Mouse (Mus musculus) spleen, postnatal 36 days (tissue): ENCODE measurements around the gene P4ha1.
A peak's percentile ranks its signal among the peaks of the same experiment; 100 is the strongest.
"Not testable (repeated sequence)": the region's sequence is repeated elsewhere in the genome, so short reads cannot be mapped to it uniquely, and the experiment has no call there.

Source experiments
- DNase-seq, 2 experiments: peaks; one replicate each; pipeline ENCODE4 v3.0.0; 2022; ENCODE audit warnings: low spot score in 2 of 2, mixed read lengths in 1 of 2

Gene P4ha1

GRCm38 (mm10) chr10:59323100-59323487 is at the start of gene P4ha1:
Gene P4ha1 (plus strand): TSS chr10:59323296.
- peak; percentile 98 to 99 for DNase-seq

GRCm38 (mm10) chr10:59275745-59276144 is 47.4 kb upstream of the P4ha1 start:
- no peak for DNase-seq

GRCm38 (mm10) chr10:59277116-59277515 is 46.0 kb upstream of the P4ha1 start:
- no peak for DNase-seq

GRCm38 (mm10) chr10:59277729-59278475 is 45.2 kb upstream of the P4ha1 start:
- no peak for DNase-seq

GRCm38 (mm10) chr10:59283164-59283563 is 39.9 kb upstream of the P4ha1 start:
- DNase-seq = no peak

GRCm38 (mm10) chr10:59283749-59284148 is 39.3 kb upstream of the P4ha1 start:
- DNase-seq = no peak

- DNase-seq = no peak
These were observed 37.6 kb upstream of the P4ha1 start for GRCm38 (mm10) chr10:59285530-59285929.

- no peak for DNase-seq
These were observed 35.8 kb upstream of the P4ha1 start for GRCm38 (mm10) chr10:59287251-59287650.

GRCm38 (mm10) chr10:59287662-59288061 is 35.4 kb upstream of the P4ha1 start:
- DNase-seq = no peak

GRCm38 (mm10) chr10:59289062-59289461 is 34.0 kb upstream of the P4ha1 start:
- no peak for DNase-seq

- DNase-seq = no peak
These were observed 31.6 kb upstream of the P4ha1 start for GRCm38 (mm10) chr10:59291536-59291935.

GRCm38 (mm10) chr10:59292079-59292478 is 31.0 kb upstream of the P4ha1 start:
- no peak for DNase-seq

GRCm38 (mm10) chr10:59292558-59292957 is 30.5 kb upstream of the P4ha1 start:
- peak; percentile 43 to 64 for DNase-seq

- DNase-seq = peak; percentile 57 to 59
These were observed 27.8 kb upstream of the P4ha1 start for GRCm38 (mm10) chr10:59295241-59295811.

GRCm38 (mm10) chr10:59296261-59296660 is 26.8 kb upstream of the P4ha1 start:
- DNase-seq = peak; percentile 51 to 55

- not testable (repeated sequence) for DNase-seq
These were observed 20.4 kb upstream of the P4ha1 start for GRCm38 (mm10) chr10:59302671-59303070.

- no peak for DNase-seq
These were observed 13.9 kb upstream of the P4ha1 start for GRCm38 (mm10) chr10:59308993-59309715.

- no peak for DNase-seq
These were observed 13.0 kb upstream of the P4ha1 start for GRCm38 (mm10) chr10:59310124-59310523.

GRCm38 (mm10) chr10:59310691-59311457 is 12.2 kb upstream of the P4ha1 start:
- no peak for DNase-seq

- DNase-seq = no peak
These were observed 11.2 kb upstream of the P4ha1 start for GRCm38 (mm10) chr10:59311881-59312280.

- DNase-seq = no peak
These were observed 2.0 kb upstream of the P4ha1 start for GRCm38 (mm10) chr10:59321112-59321511.

GRCm38 (mm10) chr10:59322271-59322670 is 825 bp upstream of the P4ha1 start:
- no peak for DNase-seq
